Mouse (Mus musculus) midbrain, embryonic 12.5 days (tissue): ENCODE measurements at regions not wholly inside any gene's neighbourhood (a gene's known extent, or its start where the extent isn't known, plus 50 kb on each side); places are given as distances from the start of the nearest gene placed in this dataset.

ENCODE experiments used
- ATAC-seq: fragments of 200-750 bp; cut with Nextera tagmentation; 2 replicates; pipeline ENCODE4 v1.8.0; 2017; ENCODE audit warnings: low read depth, moderate TSS enrichment, moderate library complexity; ENCODE audit not compliant: low FRiP score
- H3K27ac ChIP-seq: fragments of 300-500 bp; sonication (generic); replicated peaks from 2 replicates; pipeline ENCODE4 v1.5.1; 2016; ENCODE audit warnings: mild to moderate bottlenecking
- H3K27me3 ChIP-seq: fragments of 300-500 bp; sonication (generic); 2 replicates; pipeline ENCODE4 v1.6.1; 2016; ENCODE audit warnings: mild to moderate bottlenecking
- H3K36me3 ChIP-seq: fragments of 300-500 bp; sonication (generic); 2 replicates; pipeline ENCODE4 v1.6.1; 2016
- H3K4me1 ChIP-seq: fragments of 300-500 bp; sonication (generic); 2 replicates; pipeline ENCODE4 v1.6.1; 2016
- H3K4me2 ChIP-seq: fragments of 300-500 bp; sonication (generic); replicated peaks from 2 replicates; pipeline ENCODE4 v1.6.1; 2016; ENCODE audit warnings: mild to moderate bottlenecking, moderate library complexity
- H3K4me3 ChIP-seq: fragments of 300-500 bp; sonication (generic); 2 replicates; pipeline ENCODE4 v1.5.1; 2016; ENCODE audit warnings: mild to moderate bottlenecking
- H3K9ac ChIP-seq: fragments of 300-500 bp; sonication (generic); replicated peaks from 2 replicates; pipeline ENCODE4 v1.6.1; 2016; ENCODE audit warnings: mild to moderate bottlenecking, moderate library complexity
- H3K9me3 ChIP-seq: fragments of 300-500 bp; sonication (generic); 2 replicates; pipeline ENCODE4 v1.6.1; 2016; ENCODE audit warnings: mild to moderate bottlenecking
- WGBS: fragments of 180-500 bp; shearing (Covaris S2); methylation state at CpG from one replicate; pipeline ENCODE4 v1.1.7; 2016; 5-methylcytosine and 5-hydroxymethylcytosine counted together

DNA sequence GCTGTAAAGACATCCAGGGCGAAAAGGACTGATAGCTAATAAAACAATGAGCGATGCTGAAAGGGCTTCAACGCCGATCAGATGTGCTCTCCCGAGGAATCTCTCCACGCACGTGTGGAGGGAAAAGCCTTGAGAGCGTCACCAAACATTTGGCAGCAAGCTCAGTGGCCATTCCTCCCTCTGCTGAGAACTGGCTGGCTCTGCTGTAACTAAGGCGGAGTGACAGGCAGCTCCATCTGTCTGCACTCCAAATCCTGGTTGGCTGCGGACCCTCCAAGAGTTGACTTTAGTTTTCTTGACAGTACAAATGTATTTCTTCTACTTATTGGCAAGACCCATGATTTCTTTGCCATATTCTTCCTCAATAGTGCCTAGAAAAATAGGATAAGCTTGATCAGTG lies 68.5 kb upstream of the Cxcl12 start:
- Histone ChIP-seq H3K27me3 (no peaks in the 10 kb centered on the region), H3K9ac (no peak overlapping the region), H3K4me1 (no peaks in the 10 kb centered on the region), H3K27ac (no peak overlapping the region), H3K9me3 (no peaks in the 10 kb centered on the region), H3K4me2 (no peak overlapping the region), H3K4me3 (no peak overlapping the region), H3K36me3 (no peaks in the 10 kb centered on the region)
- WGBS: 88% methylated on average over 10 of the region's 10 CpGs
- no peak for ATAC-seq

DNA sequence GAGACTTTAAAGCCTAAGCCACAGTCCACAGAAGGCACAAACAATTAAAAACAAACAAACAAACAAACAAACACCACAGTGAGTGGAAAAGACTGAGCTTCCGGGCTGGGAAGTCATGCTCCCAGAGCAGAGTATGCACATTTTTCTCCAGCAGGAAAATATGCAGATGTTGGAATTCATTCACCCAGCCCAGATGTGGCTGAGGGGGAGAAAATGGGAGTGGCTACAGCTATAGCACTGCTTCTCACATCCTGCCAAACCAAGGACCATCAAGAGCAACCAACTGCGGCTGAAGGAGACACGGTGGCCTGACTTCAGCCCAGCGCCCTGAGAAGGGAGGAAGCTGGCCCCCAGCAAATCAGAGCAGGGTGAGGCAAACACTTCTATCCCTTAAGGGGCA lies 65.6 kb upstream of the Cxcl12 start:
- Histone ChIP-seq H3K36me3 (no peaks in the 10 kb centered on the region), H3K9me3 (no peaks in the 10 kb centered on the region), H3K4me1 (no peaks in the 10 kb centered on the region), H3K27ac (no peak overlapping the region), H3K27me3 (no peaks in the 10 kb centered on the region), H3K9ac (no peak overlapping the region), H3K4me3 (no peak overlapping the region), H3K4me2 (no peak overlapping the region)
- ATAC-seq: no peak
- WGBS: 81% methylated on average over 4 of the region's 4 CpGs

DNA sequence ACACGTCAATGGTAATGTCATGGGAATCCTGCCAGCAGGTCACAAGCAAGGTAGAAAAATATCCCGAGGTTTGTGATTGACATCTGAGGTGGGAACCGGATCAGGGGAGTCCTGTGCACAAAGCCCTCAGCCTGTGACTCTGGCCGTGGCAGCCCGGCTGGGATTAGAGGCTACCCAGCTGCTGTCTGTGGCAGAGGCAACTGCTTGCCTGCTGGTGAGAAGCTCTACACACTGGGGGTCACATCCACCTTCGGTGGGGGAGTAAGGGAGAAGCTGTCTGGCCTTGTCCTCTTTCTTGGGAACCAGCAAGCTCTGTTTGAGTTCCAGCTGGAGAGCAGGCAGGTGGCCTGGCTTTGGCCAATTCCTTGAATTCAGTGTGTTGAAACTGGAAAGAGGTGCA lies 64.3 kb upstream of the Cxcl12 start:
- Histone ChIP-seq H3K4me2 (no peak overlapping the region), H3K36me3 (no peaks in the 10 kb centered on the region), H3K4me1 (no peaks in the 10 kb centered on the region), H3K27me3 (no peaks in the 10 kb centered on the region), H3K9me3 (no peaks in the 10 kb centered on the region), H3K9ac (no peak overlapping the region), H3K4me3 (no peak overlapping the region), H3K27ac (no peak overlapping the region)
- 76% methylated on average over 6 of the region's 6 CpGs for WGBS
- no peak for ATAC-seq

GRCm38 (mm10) chr6:117104463-117104862 lies 63.9 kb upstream of the Cxcl12 start:
- Histone ChIP-seq H3K9ac (no peak overlapping the region), H3K4me2 (no peak overlapping the region), H3K27ac (no peak overlapping the region), H3K9me3 (no peaks in the 10 kb centered on the region), H3K27me3 (no peaks in the 10 kb centered on the region), H3K36me3 (no peaks in the 10 kb centered on the region), H3K4me3 (no peak overlapping the region), H3K4me1 (no peaks in the 10 kb centered on the region)
- ATAC-seq: no peak
- WGBS: 84% methylated on average over 2 of the region's 2 CpGs

GRCm38 (mm10) chr6:117105182-117105589 lies 63.1 kb upstream of the Cxcl12 start:
- Histone ChIP-seq H3K27me3 (no peaks in the 10 kb centered on the region), H3K4me3 (no peak overlapping the region), H3K27ac (no peak overlapping the region), H3K4me2 (no peak overlapping the region), H3K9ac (no peak overlapping the region), H3K4me1 (no peaks in the 10 kb centered on the region), H3K36me3 (no peaks in the 10 kb centered on the region), H3K9me3 (no peaks in the 10 kb centered on the region)
- peak; percentile 47; the same call in 1 of the 2 replicates for ATAC-seq
- 46% methylated on average over 6 of the region's 6 CpGs for WGBS

- H3K36me3 ChIP-seq: no peaks in the 10 kb centered on the region
- no peak overlapping the region for H3K9ac ChIP-seq
- H3K27ac ChIP-seq: no peak overlapping the region
- no peaks in the 10 kb centered on the region for H3K27me3 ChIP-seq
- H3K9me3 ChIP-seq: no peaks in the 10 kb centered on the region
- 72% methylated on average over 3 of the region's 3 CpGs for WGBS
- no peak for ATAC-seq
- no peak overlapping the region for H3K4me2 ChIP-seq
- no peaks in the 10 kb centered on the region for H3K4me1 ChIP-seq
- H3K4me3 ChIP-seq: no peak overlapping the region
Observed at GRCm38 (mm10) chr6:117110291-117110690, 58.0 kb upstream of the Cxcl12 start.

GRCm38 (mm10) chr6:117114859-117115258 lies 53.5 kb upstream of the Cxcl12 start:
- H3K27ac ChIP-seq: no peak overlapping the region
- no peaks in the 10 kb centered on the region for H3K4me1 ChIP-seq
- 84% methylated on average over 8 of the region's 8 CpGs for WGBS
- no peak overlapping the region for H3K4me2 ChIP-seq
- no peaks in the 10 kb centered on the region for H3K9me3 ChIP-seq
- H3K27me3 ChIP-seq: no peaks in the 10 kb centered on the region
- H3K36me3 ChIP-seq: no peaks in the 10 kb centered on the region
- H3K4me3 ChIP-seq: no peak overlapping the region
- ATAC-seq: no peak
- no peak overlapping the region for H3K9ac ChIP-seq

- no peaks in the 10 kb centered on the region for H3K4me1 ChIP-seq
- no peak overlapping the region for H3K4me3 ChIP-seq
- no peak overlapping the region for H3K27ac ChIP-seq
- no peak for ATAC-seq
- H3K9ac ChIP-seq: no peak overlapping the region
- WGBS: 86% methylated on average over 3 of the region's 3 CpGs
- H3K27me3 ChIP-seq: no peaks in the 10 kb centered on the region
- no peaks in the 10 kb centered on the region for H3K9me3 ChIP-seq
- H3K4me2 ChIP-seq: no peak overlapping the region
- H3K36me3 ChIP-seq: no peaks in the 10 kb centered on the region
Observed at GRCm38 (mm10) chr6:117118081-117118480, 50.3 kb upstream of the Cxcl12 start.
